Mouse (Mus musculus): ENCODE results near the gene Nav2. TPM values are rescaled to one million over a fixed set of nuclear protein-coding genes. Genes with fewer than 3 reads are reported as not detected.

The Nav2 gene
- total and polyA plus RNA-seq, 3 experiments, result under 0.01 TPM; not detected in 2

DNA sequence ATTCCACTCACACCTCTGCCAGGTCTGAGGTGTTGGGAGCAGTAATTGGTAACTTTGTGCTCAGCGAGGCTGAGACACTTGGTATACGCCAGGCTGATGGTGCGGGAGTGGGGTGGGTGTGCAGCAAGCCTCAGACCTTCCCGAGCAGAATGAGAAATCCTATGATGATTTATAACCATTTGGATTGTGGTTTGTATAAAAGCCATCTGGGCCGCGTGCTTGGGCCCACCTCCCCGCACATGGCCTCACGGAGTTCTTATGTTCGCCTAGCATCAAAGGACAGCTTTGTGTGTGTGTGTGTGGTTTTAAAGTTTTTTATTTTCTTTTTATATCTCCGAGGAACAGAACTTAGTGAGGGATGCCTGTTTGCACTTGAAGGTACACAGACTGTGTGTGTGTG lies 474.4 kb downstream of the Nav2 start:
- no peak overlapping the region for H3K9ac ChIP-seq (ENCODE audit: insufficient read depth, low read depth)
- TF ChIP-seq MYC (IDR thresholded peaks at IDR 0.05; ENCODE audit: low read depth, low read length) (no peak), USF2 (conservative IDR thresholded peaks at IDR 0.05; ENCODE audit: low read depth, low read length) (no peak), CHD1 (IDR thresholded peaks at IDR 0.05; ENCODE audit: low read depth, low read length) (no peak), MEF2A (IDR thresholded peaks at IDR 0.05; ENCODE audit: borderline replicate concordance, low read depth, low read length) (no peak), MAX (IDR thresholded peaks at IDR 0.05; ENCODE audit: low read length) (no peak), NRF1 (IDR thresholded peaks at IDR 0.05; ENCODE audit: low read depth, low read length) (no peak), MAFK (IDR thresholded peaks at IDR 0.05; ENCODE audit: insufficient replicate concordance, low read length) (no peak), NELFE (IDR thresholded peaks at IDR 0.05; ENCODE audit: low read depth, low read length) (no peak), RCOR1 (conservative IDR thresholded peaks at IDR 0.05; ENCODE audit: low read depth, low read length) (no peak), KAT2A (IDR thresholded peaks at IDR 0.05; ENCODE audit: insufficient replicate concordance, low read length) (no peak), ZNF384 (IDR thresholded peaks at IDR 0.05; ENCODE audit: low read depth, low read length) (no peak), SMC3 (IDR thresholded peaks at IDR 0.05; ENCODE audit: low read depth, low read length) (no peak), HCFC1 (IDR thresholded peaks at IDR 0.05; ENCODE audit: low read depth, low read length) (no peak), JUN (IDR thresholded peaks at IDR 0.05; ENCODE audit: insufficient read depth, low read depth, low read length) (no peak)
- dilution Hi-C loops (cut with MboI; ENCODE audit: extremely low pct_ligation_motif_present, extremely low pct_unique_long_range_greater_than_20kb, low sequenced_read_pairs) (no loop called here), in situ Hi-C loops (cut with MboI; ENCODE audit: low pct_ligation_motif_present, low pct_unique_long_range_greater_than_20kb, low sequenced_read_pairs) (no loop called here)
- H3K79me2 ChIP-seq (replicated peaks; ENCODE audit: control insufficient read depth, extremely low read depth, insufficient read depth, poor library complexity, severe bottlenecking), result no peaks in the 10 kb centered on the region
- no peaks in the 10 kb centered on the region for H3K36me3 ChIP-seq (replicated peaks in 1 of 2; ENCODE audit: control insufficient read depth in 1 of 2, insufficient read depth in 1 of 2, low read length in 1 of 2)
- no peaks in the 10 kb centered on the region for H3K9me3 ChIP-seq (replicated peaks; ENCODE audit: low read length)
- no peak overlapping the region for H3K4me3 ChIP-seq (replicated peaks in 1 of 3; ENCODE audit: low read depth in 2 of 3, low read length in 2 of 3, poor library complexity in 1 of 3)
- H3K4me1 ChIP-seq (ENCODE audit: control insufficient read depth in 1 of 2, insufficient read depth in 2 of 2), result no peaks in the 10 kb centered on the region
- no peak overlapping the region for H3K27ac ChIP-seq (ENCODE audit: insufficient read depth, low read depth)
- H3K27me3 ChIP-seq (replicated peaks), result peaks cover 39% of the 10 kb centered on the region
- DNase-seq (ENCODE audit: extremely low read depth), result no peak
- H3K4me2 ChIP-seq (ENCODE audit: insufficient read depth, low read depth, poor library complexity, severe bottlenecking), result no peak overlapping the region

- Histone ChIP-seq H3K27me3 (replicated peaks) (peaks cover 31% of the 10 kb centered on the region), H3K79me2 (replicated peaks; ENCODE audit: control insufficient read depth, extremely low read depth, insufficient read depth, poor library complexity, severe bottlenecking) (no peaks in the 10 kb centered on the region), H3K4me2 (ENCODE audit: insufficient read depth, low read depth, poor library complexity, severe bottlenecking) (no peak overlapping the region), H3K27ac (ENCODE audit: insufficient read depth, low read depth) (no peak overlapping the region), H3K4me1 (ENCODE audit: control insufficient read depth in 1 of 2, insufficient read depth in 2 of 2) (no peaks in the 10 kb centered on the region), H3K4me3 (replicated peaks in 1 of 3; ENCODE audit: low read depth in 2 of 3, low read length in 2 of 3, poor library complexity in 1 of 3) (no peak overlapping the region), H3K36me3 (replicated peaks in 1 of 2; ENCODE audit: control insufficient read depth in 1 of 2, insufficient read depth in 1 of 2, low read length in 1 of 2) (no peaks in the 10 kb centered on the region), H3K9me3 (replicated peaks; ENCODE audit: low read length) (no peaks in the 10 kb centered on the region), H3K9ac (ENCODE audit: insufficient read depth, low read depth) (no peak overlapping the region)
- TF ChIP-seq ZKSCAN1 (IDR thresholded peaks at IDR 0.05; ENCODE audit: borderline replicate concordance, low read depth, low read length) (no peak), TCF12 (IDR thresholded peaks at IDR 0.05; ENCODE audit: low read depth, low read length) (no peak), MXI1 (IDR thresholded peaks at IDR 0.05; ENCODE audit: low read depth, low read length) (no peak), E2F4 (IDR thresholded peaks at IDR 0.05; ENCODE audit: insufficient replicate concordance, low read depth, low read length) (no peak), USF2 (conservative IDR thresholded peaks at IDR 0.05; ENCODE audit: low read depth, low read length) (no peak), NRF1 (IDR thresholded peaks at IDR 0.05; ENCODE audit: low read depth, low read length) (no peak), POLR2A (IDR thresholded peaks at IDR 0.05; ENCODE audit: low read depth, low read length) (no peak), JUN (IDR thresholded peaks at IDR 0.05; ENCODE audit: insufficient read depth, low read depth, low read length) (no peak), ETS1 (conservative IDR thresholded peaks at IDR 0.05; ENCODE audit: low read depth, low read length) (no peak), GABPA (IDR thresholded peaks at IDR 0.05; ENCODE audit: insufficient replicate concordance, low read depth, low read length) (no peak), NELFE (IDR thresholded peaks at IDR 0.05; ENCODE audit: low read depth, low read length) (no peak), ZC3H11A (IDR thresholded peaks at IDR 0.05; ENCODE audit: low read depth, low read length) (no peak), PAX5 (IDR thresholded peaks at IDR 0.05; ENCODE audit: low read length) (no peak), MAFK (IDR thresholded peaks at IDR 0.05; ENCODE audit: insufficient replicate concordance, low read length) (no peak), HCFC1 (IDR thresholded peaks at IDR 0.05; ENCODE audit: low read depth, low read length) (no peak), IRF4 (IDR thresholded peaks at IDR 0.05; ENCODE audit: low read depth, low read length) (no peak), RCOR1 (conservative IDR thresholded peaks at IDR 0.05; ENCODE audit: low read depth, low read length) (no peak)
- in situ Hi-C loops (cut with MboI; ENCODE audit: low pct_ligation_motif_present, low pct_unique_long_range_greater_than_20kb, low sequenced_read_pairs), result no loop called here
- no peak for DNase-seq (ENCODE audit: extremely low read depth)
- dilution Hi-C loops (cut with MboI; ENCODE audit: extremely low pct_ligation_motif_present, extremely low pct_unique_long_range_greater_than_20kb, low sequenced_read_pairs), result no loop called here
These were observed 479.6 kb downstream of the Nav2 start for GRCm38 (mm10) chr7:49388137-49388536.
